Mouse (Mus musculus): ENCODE results near the gene Cnih4. TPM values are rescaled to one million over a fixed set of nuclear protein-coding genes. Genes with fewer than 3 reads are reported as not detected.

Gene Cnih4
- total RNA-seq, 2 experiments from 2014 or later: 20.9 to 23.6 TPM

GRCm38 (mm10) chr1:181210601-181211402 is 66.3 kb downstream of the Cnih4 start:
- peak; percentile 27 to 38 for DNase-seq (ENCODE audit: low spot score in 2 of 2)
- intact Hi-C loops (cut with DNase I): no loop called here

GRCm38 (mm10) chr1:181211403-181211919 is 67.0 kb downstream of the Cnih4 start:
- DNase-seq (ENCODE audit: low spot score in 2 of 2): no peak
- intact Hi-C loops (cut with DNase I): no loop called here

GRCm38 (mm10) chr1:181211920-181212633 is 67.6 kb downstream of the Cnih4 start, which contains the start of gene Wdr26:
Gene Wdr26, minus strand, starts transcription at chr1:181212001.
- peak; percentile 87 to 88 for DNase-seq (ENCODE audit: low spot score in 2 of 2)
- intact Hi-C loops (cut with DNase I): no loop called here

DNA sequence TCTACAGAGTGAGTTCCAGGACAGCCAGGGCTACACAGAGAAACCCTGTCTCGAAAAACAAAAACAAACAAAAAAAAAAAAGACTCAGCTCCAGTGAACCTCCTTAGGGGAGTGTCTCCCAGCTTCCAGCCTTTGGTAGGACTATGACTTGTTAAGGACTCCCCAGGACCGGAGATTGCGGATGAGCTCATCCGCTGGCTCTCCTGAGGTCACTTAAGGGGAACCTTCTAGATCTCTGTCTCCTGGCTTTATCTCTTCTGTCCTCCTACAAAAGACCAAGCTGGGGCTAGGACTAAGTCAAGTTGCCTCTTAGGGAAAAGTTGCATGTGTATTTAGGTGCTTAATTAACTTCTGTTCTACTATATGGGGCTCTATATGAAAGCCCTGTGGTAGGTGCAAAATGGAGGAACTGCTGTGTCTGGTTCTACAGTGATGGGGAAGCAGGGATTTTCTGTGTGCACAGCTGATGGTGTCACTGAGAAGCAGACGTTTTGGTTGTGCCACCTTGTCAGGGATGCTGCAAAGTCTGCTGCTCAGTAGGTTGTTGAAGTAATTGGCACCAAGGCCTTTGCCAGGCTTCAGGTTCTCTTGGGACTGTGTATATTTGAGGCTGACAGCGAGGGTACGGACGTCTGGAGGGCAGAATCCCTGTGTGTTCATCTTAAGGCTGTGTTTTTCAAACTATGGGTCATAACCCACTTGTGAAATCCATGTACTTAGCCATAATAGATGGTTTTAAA is 70.0 kb downstream of the Cnih4 start:
- no peak for DNase-seq (ENCODE audit: low spot score in 2 of 2)

DNA sequence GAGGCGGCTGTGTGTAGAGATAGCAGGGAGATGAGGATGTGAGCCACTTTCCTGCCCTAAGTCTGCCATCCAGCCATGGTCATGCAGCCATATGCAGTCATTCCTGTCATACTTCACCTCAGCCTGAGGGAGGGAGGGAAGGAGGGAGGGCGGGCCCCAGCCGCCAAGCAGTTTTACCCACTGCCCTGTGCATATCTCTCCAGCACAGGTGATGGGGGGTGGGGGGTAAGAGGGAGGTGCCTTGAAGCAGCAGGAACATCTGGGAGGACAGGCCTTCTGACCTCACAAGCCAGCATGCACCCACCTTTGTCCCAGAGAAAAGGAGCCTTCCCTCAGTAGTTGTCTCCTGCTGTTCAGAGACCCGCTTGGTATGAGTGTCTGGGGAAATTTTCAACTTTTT is 71.8 kb downstream of the Cnih4 start:
- no peak for DNase-seq (ENCODE audit: low spot score in 2 of 2)
- intact Hi-C loops (cut with DNase I): no loop called here

More for the DNA sequence above, 70.0 kb downstream of the Cnih4 start:
- intact Hi-C loops (cut with DNase I): no loop called here

Other genes with a start within 250 kb of the Cnih4 start
- 10 to 100 TPM; 26.0 to 27.3 TPM for gene Pycr2, start 240.4 kb upstream of the Cnih4 start, total RNA-seq (2021)
- gene Lefty1, start 209.7 kb upstream of the Cnih4 start, total RNA-seq (2021): under 1 TPM in 1 of 2 experiments, not detected in 1; 0.20 TPM
- gene Tmem63a, start 202.3 kb upstream of the Cnih4 start, total RNA-seq (2021): 10 to 100 TPM; 13.8 to 20.6 TPM
- 10 to 100 TPM; 30.2 to 31.6 TPM for gene Ephx1, start 123.8 kb upstream of the Cnih4 start, total RNA-seq (2021)
- gene 9130409I23Rik, start 93.5 kb upstream of the Cnih4 start, total RNA-seq (2021): not detected
- 10 to 100 TPM; 25.4 to 40.2 TPM for gene Nvl, start 489 bp upstream of the Cnih4 start, total RNA-seq (2021)
- 100 to 1,000 TPM in 1 of 2 experiments, 10 to 100 TPM in 1; 98.1 to 119 TPM for gene Wdr26, start 67.3 kb downstream of the Cnih4 start, total RNA-seq (2021)
- 10 to 100 TPM; 78.5 to 81.5 TPM for gene Cnih3, start 207.9 kb downstream of the Cnih4 start, total RNA-seq (2021)